Mouse (Mus musculus) heart, adult 2 months (tissue): ENCODE results near the gene Fam57b.

Experiments
- CTCF ChIP-seq: fragments of 200-600 bp; IDR thresholded peaks from 2 replicates; pipeline ENCODE4 v1.8.1; 2022; ENCODE audit warnings: antibody characterized with exemption, mild to moderate bottlenecking, moderate library complexity
- POLR2A ChIP-seq: fragments of 200-500 bp; IDR thresholded peaks from 2 replicates; pipeline ENCODE4 v1.6.1; 2011; ENCODE audit warnings: mild to moderate bottlenecking, low read depth, low read length, control low read depth; ENCODE audit not compliant: insufficient read depth

GRCm38 (mm10) chr7:126784469-126784868 lies 13.0 kb upstream of the Fam57b start:
- TF ChIP-seq POLR2A (no peak), CTCF (no peak)
